Mouse (Mus musculus): ENCODE measurements around the gene Hist1h3h. TPM values are rescaled to one million over a fixed set of nuclear protein-coding genes. Genes with fewer than 3 reads are reported as not detected.
"Not testable (repeated sequence)": the region's sequence is repeated elsewhere in the genome, so short reads cannot be mapped to it uniquely, and the experiment has no call there.

The Hist1h3h gene
- polyA plus RNA-seq, 1 experiment from 2014 or later: 2.5 TPM

DNA sequence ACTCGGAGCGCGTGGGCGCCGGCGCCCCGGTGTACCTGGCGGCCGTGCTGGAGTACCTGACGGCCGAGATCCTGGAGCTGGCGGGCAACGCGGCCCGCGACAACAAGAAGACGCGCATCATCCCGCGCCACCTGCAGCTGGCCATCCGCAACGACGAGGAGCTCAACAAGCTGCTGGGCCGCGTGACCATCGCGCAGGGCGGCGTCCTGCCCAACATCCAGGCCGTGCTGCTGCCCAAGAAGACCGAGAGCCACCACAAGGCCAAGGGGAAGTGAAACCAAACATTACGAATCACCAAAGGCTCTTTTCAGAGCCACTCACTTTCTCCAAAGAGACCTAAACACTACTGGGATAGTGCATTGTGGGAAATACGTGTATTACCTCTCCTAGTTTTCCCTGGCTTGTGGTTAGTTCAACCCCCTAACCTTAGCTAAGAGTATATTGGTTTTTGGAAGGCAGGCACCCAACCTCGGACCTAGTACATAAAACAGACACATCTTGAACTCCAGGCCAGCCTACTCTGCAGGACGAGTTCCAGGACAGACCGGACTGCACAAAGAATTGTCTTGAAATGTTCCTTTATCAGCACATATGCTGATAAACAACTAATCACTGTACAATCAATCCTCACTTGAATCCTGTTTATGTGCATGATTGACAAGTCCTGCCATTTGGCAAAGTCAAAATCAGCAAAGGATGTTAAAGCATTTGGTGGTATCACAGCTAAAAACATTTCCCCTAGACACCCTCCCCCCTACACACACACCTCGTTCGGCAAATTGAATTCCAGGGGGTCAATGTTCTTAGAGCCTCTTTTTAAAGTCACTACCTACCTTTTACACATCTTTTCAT lies 693 bp upstream of the Hist1h3h start:
- WGBS: 2% methylated on average over 11 of the region's 38 CpGs
- not testable (repeated sequence) for ATAC-seq (ENCODE audit: low FRiP score, low read depth); H3K36me3 ChIP-seq; H3K9me3 ChIP-seq; H3K27me3 ChIP-seq
- Histone ChIP-seq H3K4me2 (peak overlapping the region; percentile 77), H3K4me1 (replicated peaks) (peaks cover 35% of the 10 kb centered on the region), H3K9ac (peak overlapping the region; percentile 59), H3K4me3 (peak overlapping the region; percentile 44), H3K27ac (replicated peaks) (peak overlapping the region; percentile 92)

DNA sequence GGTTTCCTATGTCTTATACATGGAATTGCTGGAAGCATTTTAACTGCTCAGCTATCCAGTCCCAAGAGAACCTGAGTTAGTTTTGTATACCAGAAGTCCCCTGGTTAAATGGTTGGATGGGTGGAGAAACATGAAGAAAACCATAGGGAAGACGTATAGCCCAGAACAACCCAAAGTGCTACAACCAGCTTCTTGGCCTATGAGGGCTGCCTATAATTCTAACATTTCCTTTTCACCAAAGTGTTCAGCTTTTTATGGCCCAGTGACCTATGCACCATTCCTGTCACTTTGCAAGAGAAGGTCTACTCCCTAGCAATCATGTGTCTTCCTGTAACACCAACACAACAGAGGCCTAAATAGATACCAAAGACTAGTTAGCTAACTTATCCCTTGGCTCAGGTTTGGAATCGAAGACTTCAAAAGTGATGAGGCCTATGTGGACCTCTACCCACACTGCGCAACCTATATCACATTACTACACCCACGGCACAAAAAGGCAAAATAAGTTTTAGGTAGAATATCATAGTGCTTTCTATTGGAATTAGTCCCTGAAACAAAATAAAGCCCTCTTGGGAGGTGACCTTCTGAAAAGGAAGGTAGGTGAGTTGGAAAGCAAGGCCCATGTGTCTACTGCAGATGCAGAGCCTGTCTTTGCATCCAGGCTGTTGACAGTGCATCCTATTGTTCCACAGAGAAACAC lies 1.1 kb downstream of the Hist1h3h start:
- Histone ChIP-seq H3K9me3 (no peaks in the 10 kb centered on the region), H3K27ac (replicated peaks) (no peak overlapping the region; the same call in 1 of the 2 replicates), H3K9ac (peak overlapping the region; percentile 59), H3K4me1 (replicated peaks) (peaks cover 39% of the 10 kb centered on the region), H3K4me2 (peak overlapping the region; percentile 77), H3K4me3 (peak overlapping the region; percentile 39), H3K27me3 (no peaks in the 10 kb centered on the region), H3K36me3 (no peaks in the 10 kb centered on the region)
- 66% methylated on average over 4 of the region's 4 CpGs for WGBS
- ATAC-seq (ENCODE audit: low FRiP score, low read depth): no peak

GRCm38 (mm10) chr13:21721107-21721756 lies 3.8 kb downstream of the Hist1h3h start:
- H3K9ac ChIP-seq: 0 out of 2 replicates have a peak overlapping the region, but pooled peaks have one; percentile 29
- 1% methylated on average over 21 of the region's 44 CpGs for WGBS

GRCm38 (mm10) chr13:21721757-21722372 lies 4.4 kb downstream of the Hist1h3h start, which contains the start of gene Hist1h2bm:
TSS of gene Hist1h2bm (plus strand) at chr13:21722044.
- under 1% methylated on average over 37 of the region's 37 CpGs for WGBS
- peak; percentile 98 for ATAC-seq (ENCODE audit: low FRiP score, low read depth)
- not testable (repeated sequence) for H3K9me3 ChIP-seq, H3K27me3 ChIP-seq, H3K36me3 ChIP-seq
- Histone ChIP-seq H3K4me1 (replicated peaks) (peaks cover 28% of the 10 kb centered on the region), H3K9ac (peak within 1 kb of the TSS; percentile 49), H3K4me3 (peak within 1 kb of the TSS; percentile 45), H3K4me2 (peak within 1 kb of the TSS; percentile 71), H3K27ac (replicated peaks) (peak within 1 kb of the TSS; percentile 85)

More at GRCm38 (mm10) chr13:21721107-21721756, 3.8 kb downstream of the Hist1h3h start:
- Histone ChIP-seq H3K4me2 (peak overlapping the region; percentile 71), H3K27ac (replicated peaks) (peak overlapping the region; percentile 85), H3K4me3 (peak overlapping the region; percentile 45), H3K4me1 (replicated peaks) (peaks cover 30% of the 10 kb centered on the region)
- not testable (repeated sequence) for ATAC-seq (ENCODE audit: low FRiP score, low read depth); H3K27me3 ChIP-seq; H3K9me3 ChIP-seq; H3K36me3 ChIP-seq

GRCm38 (mm10) chr13:21722373-21722925 lies 5.0 kb downstream of the Hist1h3h start:
- Histone ChIP-seq H3K4me3 (peak overlapping the region; percentile 45), H3K9me3 (no peaks in the 10 kb centered on the region), H3K4me1 (replicated peaks) (peaks cover 25% of the 10 kb centered on the region), H3K36me3 (no peaks in the 10 kb centered on the region), H3K27me3 (no peaks in the 10 kb centered on the region), H3K9ac (peak overlapping the region; percentile 49), H3K27ac (replicated peaks) (peak overlapping the region; percentile 85), H3K4me2 (peak overlapping the region; percentile 71)
- no peak; the same call in 1 of the 2 replicates for ATAC-seq (ENCODE audit: low FRiP score, low read depth)
- 3% methylated on average over 11 of the region's 11 CpGs for WGBS

DNA sequence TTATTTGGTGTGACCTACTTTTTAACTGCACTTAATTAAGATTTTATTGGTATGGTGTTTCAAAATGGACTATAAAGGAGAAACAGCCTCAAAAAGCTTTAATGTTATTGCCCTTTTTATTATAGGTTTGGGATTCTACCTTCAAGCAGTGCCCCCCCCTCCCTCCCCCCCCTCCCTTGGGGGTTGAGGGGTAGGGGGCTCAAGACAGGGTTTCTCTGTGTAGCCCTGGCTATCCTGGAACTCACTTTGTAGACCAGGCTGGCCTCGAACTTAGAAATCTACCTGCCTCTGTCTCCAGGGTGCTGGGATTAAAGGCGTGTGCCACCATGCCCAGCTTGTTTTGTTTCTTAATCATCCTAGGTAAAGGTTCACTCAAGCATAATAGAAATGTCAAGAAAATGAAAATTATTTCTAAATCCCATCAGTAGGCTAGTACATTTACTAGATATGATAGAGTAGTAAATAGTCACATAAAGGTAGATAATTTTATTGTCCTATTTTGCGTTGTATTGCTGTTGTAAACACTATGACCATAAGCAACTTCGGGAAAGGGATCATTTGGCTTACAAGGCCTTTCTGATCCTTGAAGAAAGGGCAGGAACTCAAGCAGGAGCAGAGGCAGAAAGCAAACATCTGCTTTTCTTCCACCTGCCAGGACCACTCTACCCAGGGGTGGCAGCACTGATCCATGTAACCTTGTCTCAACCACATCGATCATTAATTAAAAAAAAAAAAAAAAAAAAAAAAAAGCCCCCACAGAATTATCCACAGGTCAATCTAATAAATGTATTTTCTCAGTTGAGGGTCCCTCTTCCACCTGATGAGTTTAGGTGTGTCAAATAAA lies 5.8 kb downstream of the Hist1h3h start:
- Histone ChIP-seq H3K4me3 (no peak overlapping the region), H3K9me3 (no peaks in the 10 kb centered on the region), H3K4me2 (0 out of 2 replicates have a peak overlapping the region, but pooled peaks have one; percentile 71), H3K4me1 (replicated peaks) (peaks cover 21% of the 10 kb centered on the region), H3K9ac (no peak overlapping the region), H3K27ac (replicated peaks) (no peak overlapping the region), H3K27me3 (no peaks in the 10 kb centered on the region), H3K36me3 (no peaks in the 10 kb centered on the region)
- 33% methylated on average over 5 of the region's 5 CpGs for WGBS
- no peak for ATAC-seq (ENCODE audit: low FRiP score, low read depth)

DNA sequence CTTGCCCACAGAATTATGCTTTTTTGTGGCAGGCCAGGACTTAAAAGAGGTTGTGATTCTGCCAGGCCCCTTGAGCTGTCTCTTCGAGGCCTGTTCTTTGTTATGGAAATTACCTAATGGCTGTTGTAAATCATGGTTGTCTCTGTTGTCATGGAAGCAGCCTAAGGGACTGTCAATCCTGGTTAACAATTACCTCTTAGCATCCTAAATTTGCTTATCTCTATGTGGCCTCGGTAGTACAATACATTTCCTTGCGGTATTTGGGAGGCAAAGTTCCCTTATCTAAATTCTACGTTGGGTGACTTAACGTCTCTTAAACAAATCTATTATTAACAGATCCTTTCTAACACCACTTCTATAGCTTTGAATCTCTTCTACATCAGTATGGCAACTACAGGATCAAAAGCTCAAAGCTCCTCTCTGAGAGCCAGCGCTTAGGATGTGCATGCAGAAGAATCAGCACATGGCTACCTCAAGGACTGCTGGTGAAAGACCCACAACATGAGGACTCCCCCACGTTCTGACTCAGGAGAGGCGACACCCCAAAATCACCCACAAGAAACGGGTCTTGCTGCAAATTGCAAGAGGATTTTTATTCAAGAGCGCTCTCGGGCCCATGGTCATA lies 10.6 kb downstream of the Hist1h3h start:
- H3K4me1 ChIP-seq (replicated peaks): no peaks in the 10 kb centered on the region
- no peaks in the 10 kb centered on the region for H3K36me3 ChIP-seq
- H3K9ac ChIP-seq: no peak overlapping the region
- no peaks in the 10 kb centered on the region for H3K9me3 ChIP-seq
- 21% methylated on average over 11 of the region's 11 CpGs for WGBS
- H3K4me3 ChIP-seq: no peak overlapping the region
- H3K4me2 ChIP-seq: no peak overlapping the region
- no peak for ATAC-seq (ENCODE audit: low FRiP score, low read depth)
- H3K27me3 ChIP-seq: no peaks in the 10 kb centered on the region
- no peak overlapping the region for H3K27ac ChIP-seq (replicated peaks)

- whole genome bisulfite sequencing: 67% methylated on average over 1 of the region's 1 CpGs
- Histone ChIP-seq H3K36me3 (no peaks in the 10 kb centered on the region), H3K27ac (replicated peaks) (no peak overlapping the region), H3K4me1 (replicated peaks) (peaks cover 6% of the 10 kb centered on the region; the same call in 1 of the 2 replicates), H3K27me3 (no peaks in the 10 kb centered on the region), H3K4me3 (no peak overlapping the region), H3K9me3 (no peaks in the 10 kb centered on the region), H3K9ac (no peak overlapping the region), H3K4me2 (no peak overlapping the region)
- ATAC-seq (ENCODE audit: low FRiP score, low read depth): no peak
Observed at GRCm38 (mm10) chr13:21729544-21729943, 12.1 kb downstream of the Hist1h3h start.

DNA sequence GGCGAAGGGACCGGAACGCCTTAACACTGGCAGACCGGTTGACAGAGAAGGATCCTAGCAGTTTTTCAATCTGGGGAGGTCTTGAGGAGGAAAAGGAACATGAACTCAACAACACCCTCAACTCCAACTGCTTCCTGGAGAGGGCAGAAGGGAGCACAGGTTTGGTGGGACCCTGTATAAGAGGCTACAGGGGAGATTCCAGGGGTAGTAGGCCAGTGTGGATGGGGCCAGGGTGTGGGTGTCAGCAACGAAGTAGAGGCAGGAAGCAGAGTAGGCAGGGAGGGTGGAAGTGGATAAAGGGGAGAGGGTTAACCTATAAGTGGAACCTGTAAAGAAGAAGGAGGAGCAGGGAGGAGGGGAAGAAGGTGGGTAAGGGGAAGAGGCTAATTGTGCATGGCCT lies 16.0 kb downstream of the Hist1h3h start:
- Histone ChIP-seq H3K4me1 (replicated peaks) (peaks cover 19% of the 10 kb centered on the region), H3K36me3 (no peaks in the 10 kb centered on the region), H3K9me3 (no peaks in the 10 kb centered on the region), H3K4me3 (no peak overlapping the region), H3K27me3 (no peaks in the 10 kb centered on the region), H3K4me2 (no peak overlapping the region; the same call in 1 of the 2 replicates), H3K9ac (no peak overlapping the region), H3K27ac (replicated peaks) (peak overlapping the region; percentile 96)
- peak; percentile 15; the same call in 1 of the 2 replicates for ATAC-seq (ENCODE audit: low FRiP score, low read depth)
- 61% methylated on average over 5 of the region's 5 CpGs for WGBS
